Mouse (Mus musculus) CH12.LX (cell line): ENCODE data around the gene Kcna3. TPM values are rescaled to one million over a fixed set of nuclear protein-coding genes. Genes with fewer than 3 reads are reported as not detected.

Source experiments
- DNase-seq: peaks from one replicate; pipeline ENCODE4 v3.0.0-alpha.2; 2013; ENCODE audit errors: extremely low read depth
- H3K27ac ChIP-seq: 2 replicates; pipeline ENCODE4 v1.5.1; 2012; ENCODE audit warnings: low read depth, mild to moderate bottlenecking, control low read depth, moderate library complexity; ENCODE audit not compliant: insufficient read depth
- H3K27me3 ChIP-seq: replicated peaks from 2 replicates; pipeline ENCODE3; 2012; ENCODE audit warnings: inconsistent platforms
- H3K36me3 ChIP-seq, 2 experiments: replicated peaks in 1 of 2; 2 replicates each; pipeline versions ENCODE3 to v1.6.1; 2012; ENCODE audit warnings: inconsistent platforms in 1 of 2, low read length in 1 of 2, mild to moderate bottlenecking in 1 of 2, mixed read lengths in 1 of 2, moderate library complexity in 1 of 2; ENCODE audit not compliant: control insufficient read depth in 1 of 2, insufficient read depth in 1 of 2
- H3K4me1 ChIP-seq, 2 experiments: 2 replicates each; pipeline ENCODE4 v1.6.1; 2012; ENCODE audit warnings: inconsistent platforms in 1 of 2, moderate library complexity in 1 of 2; ENCODE audit not compliant: insufficient read depth in 2 of 2, control insufficient read depth in 1 of 2
- H3K4me2 ChIP-seq: 2 replicates; pipeline ENCODE4 v1.6.1; 2012; ENCODE audit warnings: low read depth, mild to moderate bottlenecking, control low read depth; ENCODE audit not compliant: poor library complexity, insufficient read depth, severe bottlenecking
- H3K4me3 ChIP-seq, 3 experiments: fragments of 150-350 bp in 1 of 3; sonication (generic) in 1 of 3; replicated peaks in 1 of 3; 2 replicates each; pipeline versions ENCODE3 to v1.5.1; 2011 to 2012; ENCODE audit warnings: low read depth in 2 of 3, low read length in 2 of 3, mild to moderate bottlenecking in 2 of 3, moderate library complexity in 2 of 3, control low read depth in 1 of 3, improper control_type of control experiment in 1 of 3, inconsistent platforms in 1 of 3, mixed read lengths in 1 of 3; ENCODE audit not compliant: poor library complexity in 1 of 3
- H3K79me2 ChIP-seq: replicated peaks from 2 replicates; pipeline ENCODE4 v1.6.1; 2012; ENCODE audit warnings: mild to moderate bottlenecking, moderate library complexity; ENCODE audit not compliant: control insufficient read depth, poor library complexity, insufficient read depth, severe bottlenecking; ENCODE audit errors: extremely low read depth
- H3K9ac ChIP-seq: 2 replicates; pipeline ENCODE4 v1.6.1; 2012; ENCODE audit warnings: low read depth, mild to moderate bottlenecking, control low read depth, moderate library complexity; ENCODE audit not compliant: insufficient read depth
- H3K9me3 ChIP-seq: replicated peaks from 2 replicates; pipeline ENCODE3; 2012; ENCODE audit warnings: low read length, inconsistent platforms, mixed read lengths
- CHD1 ChIP-seq: IDR thresholded peaks from 2 replicates; pipeline ENCODE4 v1.6.1; 2012; ENCODE audit warnings: low read depth, low read length, improper control_type of control experiment, inconsistent platforms
- EP300 ChIP-seq: IDR thresholded peaks from 2 replicates; pipeline ENCODE4 v1.6.1; 2011; ENCODE audit warnings: low read length, improper control_type of control experiment
- ETS1 ChIP-seq: conservative IDR thresholded peaks from 2 replicates; pipeline ENCODE4 v1.6.1; 2012; ENCODE audit warnings: low read depth, mild to moderate bottlenecking, inconsistent platforms, low read length, improper control_type of control experiment, moderate library complexity
- IRF4 ChIP-seq: IDR thresholded peaks from 2 replicates; pipeline ENCODE4 v1.6.1; 2014; ENCODE audit warnings: low read depth, mild to moderate bottlenecking, inconsistent platforms, low read length, improper control_type of control experiment
- KAT2A ChIP-seq: IDR thresholded peaks from 2 replicates; pipeline ENCODE4 v1.6.1; 2012; ENCODE audit warnings: low read length, improper control_type of control experiment, inconsistent platforms; ENCODE audit not compliant: insufficient replicate concordance
- MAX ChIP-seq: IDR thresholded peaks from 2 replicates; pipeline ENCODE4 v1.6.1; 2011; ENCODE audit warnings: low read length, improper control_type of control experiment
- MEF2A ChIP-seq: IDR thresholded peaks from 2 replicates; pipeline ENCODE4 v1.6.1; 2014; ENCODE audit warnings: low read depth, mild to moderate bottlenecking, inconsistent platforms, low read length, improper control_type of control experiment, borderline replicate concordance
- NELFE ChIP-seq: IDR thresholded peaks from 2 replicates; pipeline ENCODE4 v1.6.1; 2011; ENCODE audit warnings: low read depth, low read length, improper control_type of control experiment
- NRF1 ChIP-seq: IDR thresholded peaks from 2 replicates; pipeline ENCODE4 v1.6.1; 2014; ENCODE audit warnings: low read depth, mild to moderate bottlenecking, inconsistent platforms, low read length, improper control_type of control experiment, moderate library complexity
- PAX5 ChIP-seq: IDR thresholded peaks from 2 replicates; pipeline ENCODE4 v1.6.1; 2012; ENCODE audit warnings: low read length, inconsistent platforms, mixed read lengths
- POLR2AphosphoS2 ChIP-seq: IDR thresholded peaks from 2 replicates; pipeline ENCODE4 v1.6.1; 2011; ENCODE audit warnings: low read depth, low read length, improper control_type of control experiment
- RCOR1 ChIP-seq: conservative IDR thresholded peaks from 2 replicates; pipeline ENCODE4 v1.6.1; 2012; ENCODE audit warnings: low read depth, mild to moderate bottlenecking, inconsistent platforms, low read length, improper control_type of control experiment
- SIN3A ChIP-seq: IDR thresholded peaks from 2 replicates; pipeline ENCODE4 v1.6.1; 2012; ENCODE audit warnings: low read length, improper control_type of control experiment, inconsistent platforms
- SMC3 ChIP-seq: IDR thresholded peaks from 2 replicates; pipeline ENCODE4 v1.6.1; 2011; ENCODE audit warnings: low read depth, low read length, improper control_type of control experiment
- UBTF ChIP-seq: IDR thresholded peaks from 2 replicates; pipeline ENCODE4 v1.6.1; 2012; ENCODE audit warnings: low read depth, mild to moderate bottlenecking, inconsistent platforms, low read length, improper control_type of control experiment, moderate library complexity
- ZMIZ1 ChIP-seq: IDR thresholded peaks from 2 replicates; pipeline ENCODE4 v1.6.1; 2012; ENCODE audit warnings: low read depth, mild to moderate bottlenecking, inconsistent platforms, low read length, improper control_type of control experiment
- dilution Hi-C: fragments of 300-500 bp; cut with MboI; formaldehyde crosslinking; loops from 2 replicates; pipeline ENCODE4 v1.14.3; 2020; ENCODE audit warnings: low sequenced_read_pairs; ENCODE audit not compliant: extremely low pct_unique_long_range_greater_than_20kb, extremely low pct_ligation_motif_present
- in situ Hi-C: fragments of 300-500 bp; cut with MboI; formaldehyde crosslinking; loops from 3 replicates; pipeline ENCODE4 v1.14.3; 2019; ENCODE audit warnings: low sequenced_read_pairs, low pct_ligation_motif_present, low pct_unique_long_range_greater_than_20kb, mixed read lengths
- polyA plus RNA-seq: library from polyadenylated mRNA; unstranded; fragments of >175 nt; gene quantifications from 2 replicates; pipeline ENCODE4 v1.2.1, GENCODE M21; 2012; ENCODE audit warnings: low read depth; ENCODE audit not compliant: insufficient read length
- total RNA-seq, 2 experiments: library from RNA; depleted of rRNA; stranded (reverse); fragments of 300-350 nt in 1 of 2; fragments of >200 nt in 1 of 2; gene quantifications; 2 replicates each; pipeline ENCODE4 v1.2.3; 2012 to 2014

Kcna3 gene
- total RNA-seq (2012; rRNA removed) (0.84 and 0.85 TPM in 2 replicates), total RNA-seq (2014; rRNA removed) (not detected in 2 replicates), polyA plus RNA-seq (not detected in 2 replicates)

- H3K27me3 ChIP-seq = peaks cover 4% of the 10 kb centered on the region
- DNase-seq = no peak
- H3K27ac ChIP-seq = no peak within 1 kb of the TSS
- TF ChIP-seq IRF4 = no peak
- TF ChIP-seq RCOR1 = no peak
- TF ChIP-seq UBTF = 0 out of 2 replicates have a peak, but pooled peaks have one; percentile 46
- TF ChIP-seq NRF1 = 0 out of 2 replicates have a peak, but pooled peaks have one; percentile 41
- no peak for TF ChIP-seq PAX5
- TF ChIP-seq MAX = no peak
- no peaks in the 10 kb centered on the region for H3K36me3 ChIP-seq
- no peaks in the 10 kb centered on the region for H3K79me2 ChIP-seq
- H3K9me3 ChIP-seq = peaks cover 19% of the 10 kb centered on the region
- dilution Hi-C loops (no loop called here), in situ Hi-C loops (no loop called here)
- peak within 1 kb of the TSS; percentile 37; the same call in 1 of the 2 replicates for H3K9ac ChIP-seq
- H3K4me2 ChIP-seq = peak within 1 kb of the TSS; percentile 52
- H3K4me1 ChIP-seq = peaks cover 2 to 30% of the 10 kb centered on the region in 2 experiments; a peak in 2 of 4 replicates
- H3K4me3 ChIP-seq = peak within 1 kb of the TSS in 2 of 3 experiments; percentile 19 to 66
Measured at GRCm38 (mm10) chr3:107035521-107036457, at the start of gene Kcna3. TSS of gene Kcna3 (plus strand) at chr3:107036169.

- in situ Hi-C loops = no loop called here
- Histone ChIP-seq H3K9ac (no peak overlapping the region), H3K4me2 (peak overlapping the region; percentile 44; the same call in 1 of the 2 replicates), H3K27ac (no peak overlapping the region), H3K4me1 (peaks cover 5 to 22% of the 10 kb centered on the region in 2 experiments; a peak in 3 of 4 replicates), H3K9me3 (no peaks in the 10 kb centered on the region), H3K36me3 (no peaks in the 10 kb centered on the region), H3K27me3 (no peaks in the 10 kb centered on the region), H3K4me3 (no peak overlapping the region), H3K79me2 (no peaks in the 10 kb centered on the region)
- peak; percentile 54; the same call in 1 of the 2 replicates for TF ChIP-seq IRF4
- no peak for TF ChIP-seq SIN3A
- dilution Hi-C loops = no loop called here
- peak; percentile 33 for DNase-seq
Measured at GRCm38 (mm10) chr3:106991334-106991733, 44.6 kb upstream of the Kcna3 start.

DNA sequence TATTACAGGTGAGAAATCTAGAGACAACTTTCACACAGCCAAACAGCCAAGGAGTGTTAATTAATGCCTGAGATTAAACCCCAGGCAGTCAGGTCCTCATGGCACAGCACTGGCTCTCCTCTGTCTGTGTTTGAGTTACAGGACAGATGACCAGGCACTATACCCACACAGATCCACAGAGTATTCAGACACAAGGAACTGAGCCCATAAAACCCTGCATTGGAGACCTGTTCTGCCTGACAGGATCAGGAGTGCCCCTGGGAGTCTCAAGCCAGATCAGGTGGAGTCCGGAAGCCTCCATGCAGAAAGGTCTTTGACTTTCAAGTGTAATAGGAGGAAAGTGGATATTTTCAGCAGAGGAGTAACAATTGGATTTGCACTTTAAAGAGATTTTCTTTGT is 40.6 kb upstream of the Kcna3 start:
- no peak overlapping the region for H3K27ac ChIP-seq
- no peaks in the 10 kb centered on the region for H3K27me3 ChIP-seq
- H3K79me2 ChIP-seq = no peaks in the 10 kb centered on the region
- H3K9me3 ChIP-seq = no peaks in the 10 kb centered on the region
- dilution Hi-C loops (no loop called here), in situ Hi-C loops (no loop called here)
- H3K36me3 ChIP-seq = no peaks in the 10 kb centered on the region
- no peak overlapping the region for H3K9ac ChIP-seq
- H3K4me2 ChIP-seq = no peak overlapping the region
- peaks cover 3 to 29% of the 10 kb centered on the region in 2 experiments; a peak in 3 of 4 replicates for H3K4me1 ChIP-seq
- DNase-seq = no peak
- TF ChIP-seq ZMIZ1 (no peak), CHD1 (no peak), NELFE (no peak), POLR2AphosphoS2 (no peak), EP300 (no peak), ETS1 (no peak), KAT2A (no peak), MEF2A (no peak), SMC3 (no peak), RCOR1 (no peak), PAX5 (no peak)
- H3K4me3 ChIP-seq = no peak overlapping the region
